ENCODE assay signal across 8 mouse cellular contexts in the genomic region with DNA sequence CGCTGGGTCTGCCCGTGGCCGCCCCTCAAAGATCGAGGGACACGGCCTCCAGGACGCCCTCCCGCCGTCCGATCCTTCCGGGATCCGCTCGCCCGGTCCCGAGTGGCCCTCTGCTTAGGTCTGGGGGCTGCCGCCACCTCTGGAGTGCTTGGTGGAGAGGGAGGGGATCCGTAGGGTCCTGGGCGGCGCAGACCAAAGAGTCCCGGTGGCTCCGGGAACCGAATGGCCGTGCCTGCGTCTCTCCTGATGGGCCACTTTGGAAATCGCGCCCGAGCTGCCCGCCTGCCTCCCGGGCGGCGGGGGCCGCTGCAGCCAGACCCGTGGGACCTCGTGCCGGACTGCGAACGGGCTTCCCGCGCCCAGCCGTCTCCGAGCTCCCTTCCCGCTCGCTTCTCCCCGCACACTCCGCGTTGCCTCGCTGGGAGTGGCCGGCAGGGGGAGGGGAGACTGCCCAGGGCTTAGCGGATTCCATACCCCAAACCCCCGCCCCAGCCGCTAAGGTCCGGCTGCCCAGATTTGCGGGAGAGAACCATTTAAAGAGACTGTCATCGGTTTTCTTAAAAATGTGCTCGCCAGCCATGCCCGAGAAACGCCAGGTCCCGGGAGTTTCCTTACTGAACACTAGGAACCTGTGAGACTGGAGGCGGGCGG. TPM values are rescaled to one million over a fixed set of nuclear protein-coding genes. Genes with fewer than 3 reads are reported as not detected.
A peak's percentile ranks its signal among the peaks of the same experiment; 100 is the strongest.
DNase-seq lines count a peak whose midpoint lies in the region; ATAC-seq and TF ChIP-seq lines count a peak whose summit lies in the region.

No protein-coding gene starts in this region.

- WGBS in midbrain, postnatal 0 days = 14% methylated on average over 35 of the region's 59 CpGs

- H3K36me3 ChIP-seq in midbrain, postnatal 0 days (ENCODE audit: insufficient read depth, low read length) = no peaks in the 10 kb centered on the region

- peak; percentile 44; the same call in 1 of the 2 replicates for ATAC-seq in granulocyte monocyte progenitor cell, adult 5-6 weeks (replicated peaks; ENCODE audit: poor library complexity, severe bottlenecking)
- no peak; the same call in 1 of the 2 replicates for ATAC-seq in midbrain, postnatal 0 days (ENCODE audit: low FRiP score)

- H3K4me1 ChIP-seq in midbrain, postnatal 0 days (ENCODE audit: insufficient read depth, low read length) = no peaks in the 10 kb centered on the region

- peak; percentile 10 for DNase-seq in right cerebral cortex, postnatal 25 days
- no peak for DNase-seq in right cerebral cortex, postnatal 36 days (ENCODE audit: low spot score in 2 of 2)
- DNase-seq in cerebellum, adult 8-10 months = peak; percentile 35
- DNase-seq in kidney, postnatal 36 days = peak; percentile 1 to 57
- DNase-seq in midbrain, postnatal 0 days (ENCODE audit: low spot score) = no peak
- no peak for DNase-seq in layer of hippocampus, postnatal 36 days
- no peak for DNase-seq in right cerebral cortex, adult 18-20 months

- no peak overlapping the region for H3K27ac ChIP-seq in midbrain, postnatal 0 days (ENCODE audit: low read depth, low read length)

- peak overlapping the region; percentile 45 for H3K4me3 ChIP-seq in midbrain, postnatal 0 days (ENCODE audit: low read depth, low read length)

- H3K9ac ChIP-seq in midbrain, postnatal 0 days (replicated peaks; ENCODE audit: low read length, poor library complexity, severe bottlenecking) = no peak overlapping the region

- H3K27me3 ChIP-seq in midbrain, postnatal 0 days (ENCODE audit: insufficient read depth, low read length) = peaks cover 57% of the 10 kb centered on the region

- H3K4me2 ChIP-seq in midbrain, postnatal 0 days (ENCODE audit: low read depth, low read length, poor library complexity, severe bottlenecking) = peak overlapping the region; percentile 63

- TF ChIP-seq CTCF in midbrain, postnatal 0 days (IDR thresholded peaks at IDR 0.05) = peak; percentile 21; the same call in 1 of the 2 replicates

- H3K9me3 ChIP-seq in midbrain, postnatal 0 days (ENCODE audit: low read length) = no peaks in the 10 kb centered on the region

RNA-seq across cellular contexts. Expression of gene Nhsl2, which starts 0.8 kb away (rescaled TPM):
- 19.5 and 21.0 TPM in 2 replicates for total RNA-seq in granulocyte monocyte progenitor cell, adult 5-6 weeks (2014; fragmentation: Nextera tagmentation)
- 11.0 and 11.3 TPM in 2 replicates for total RNA-seq in granulocyte monocyte progenitor cell, adult 5-6 weeks (2017)
- total RNA-seq in midbrain, postnatal 0 days (2014; rRNA removed) = 13.0 and 22.1 TPM in 2 replicates
- 4.3 and 6.7 TPM in 2 replicates for polyA plus RNA-seq in midbrain, postnatal 0 days (2015; fragmentation: Nextera tagmentation; extraction: Ambion mirVana)
- 10 to 100 TPM; 48.7 to 58.8 TPM for total RNA-seq in layer of hippocampus, postnatal 36 days (2021)

RNA-seq across cellular contexts. Expression of gene 8030474K03Rik, which starts 55.6 kb away (rescaled TPM):
- not detected in 2 replicates for total RNA-seq in granulocyte monocyte progenitor cell, adult 5-6 weeks (2014; fragmentation: Nextera tagmentation)
- 1.1 TPM in 1 of 2 replicates, not detected in the other for total RNA-seq in granulocyte monocyte progenitor cell, adult 5-6 weeks (2017)
- total RNA-seq in midbrain, postnatal 0 days (2014; rRNA removed) = not detected in 2 replicates
- not detected in 2 replicates for polyA plus RNA-seq in midbrain, postnatal 0 days (2015; fragmentation: Nextera tagmentation; extraction: Ambion mirVana)
- total RNA-seq in layer of hippocampus, postnatal 36 days (2021) = not detected

RNA-seq across cellular contexts. Expression of gene Gm4779, which starts 55.8 kb away (rescaled TPM):
- not detected in 2 replicates for total RNA-seq in granulocyte monocyte progenitor cell, adult 5-6 weeks (2014; fragmentation: Nextera tagmentation)
- 0.43 and 4.0 TPM in 2 replicates for total RNA-seq in granulocyte monocyte progenitor cell, adult 5-6 weeks (2017)
- total RNA-seq in midbrain, postnatal 0 days (2014; rRNA removed) = not detected in 2 replicates
- polyA plus RNA-seq in midbrain, postnatal 0 days (2015; fragmentation: Nextera tagmentation; extraction: Ambion mirVana) = not detected in 2 replicates
- 1 to 10 TPM in 1 of 2 experiments, under 1 TPM in 1; 0.77 to 1.1 TPM for total RNA-seq in layer of hippocampus, postnatal 36 days (2021)

Comparison
In these comparisons a context has a peak if more than half of its experiments do, and no peak if none do; other contexts are left out.
1. DNase-seq: peak in right cerebral cortex, postnatal 25 days (single experiment), cerebellum, adult 8-10 months (single experiment) and kidney, postnatal 36 days (2 of 2); none in right cerebral cortex, postnatal 36 days (0 of 2), midbrain, postnatal 0 days (single experiment), layer of hippocampus, postnatal 36 days (0 of 2) and right cerebral cortex, adult 18-20 months (single experiment).